28 mouse cellular contexts compared by ENCODE assay signal in genomic region chr16:88060936-88061335, GRCm38 (mm10).
"Had no signal": no experiment of that assay in that cellular context is flagged by ENCODE, and none has a peak within 500 bp of the region (broad histone marks: within the 10 kb centered on the region; RNA-seq: fewer than 3 reads in every experiment).

No protein-coding gene starts in this region.

- DNase-seq: gastrocnemius, adult 2 months; gastrocnemius, postnatal 10 days; gastrocnemius, postnatal 25 days; heart, adult 18-20 months; heart, postnatal 10 days; heart, postnatal 4 days; kidney, adult 18-20 months; kidney, adult 8-10 months; kidney, postnatal 10 days; kidney, postnatal 25 days; kidney, postnatal 4 days; liver; liver, embryonic 13.5 days had no signal

- H3K27me3 ChIP-seq: heart, embryonic 12.5 days; hindbrain, embryonic 12.5 days; intestine, embryonic 15.5 days; limb, embryonic 12.5 days; liver, embryonic 13.5 days; liver, embryonic 15.5 days had no signal

- H3K9ac ChIP-seq: heart, embryonic 12.5 days; hindbrain, embryonic 12.5 days; hindbrain, embryonic 14.5 days; intestine, embryonic 15.5 days; limb, embryonic 12.5 days; liver, embryonic 13.5 days; liver, embryonic 15.5 days had no signal

- H3K4me1 ChIP-seq: heart, embryonic 10.5 days; heart, embryonic 12.5 days; hindbrain, embryonic 10.5 days; hindbrain, embryonic 12.5 days; intestine, embryonic 15.5 days; limb, embryonic 12.5 days; liver, embryonic 13.5 days; liver, embryonic 15.5 days had no signal

- H3K4me3 ChIP-seq: gastrocnemius, adult 2 months; heart, embryonic 10.5 days; heart, embryonic 12.5 days; hindbrain, embryonic 10.5 days; hindbrain, embryonic 12.5 days; intestine, embryonic 15.5 days; layer of hippocampus, adult 2 months; left cerebral cortex, adult 2 months; limb, embryonic 10.5 days; limb, embryonic 12.5 days; liver, embryonic 13.5 days; liver, embryonic 15.5 days had no signal

- H3K27ac ChIP-seq: gastrocnemius, adult 2 months; heart, embryonic 10.5 days; hindbrain, embryonic 10.5 days; hindbrain, embryonic 12.5 days; hindbrain, embryonic 14.5 days; intestine, embryonic 15.5 days; layer of hippocampus, adult 2 months; left cerebral cortex, adult 2 months; limb, embryonic 10.5 days; limb, embryonic 12.5 days; liver, embryonic 13.5 days; liver, embryonic 15.5 days had no signal

- ATAC-seq: hindbrain, embryonic 16.5 days; inflammation-experienced regulatory T-cells, adult 6 months; intestine, embryonic 15.5 days; intestine, postnatal 0 days had no signal

- H3K36me3 ChIP-seq: heart, embryonic 10.5 days; heart, embryonic 12.5 days; hindbrain, embryonic 10.5 days; hindbrain, embryonic 12.5 days; intestine, embryonic 15.5 days; limb, embryonic 10.5 days; limb, embryonic 12.5 days; liver, embryonic 13.5 days; liver, embryonic 15.5 days had no signal

- H3K4me2 ChIP-seq: heart, embryonic 12.5 days; hindbrain, embryonic 12.5 days; hindbrain, embryonic 14.5 days; intestine, embryonic 15.5 days; limb, embryonic 12.5 days; liver, embryonic 11.5 days; liver, embryonic 13.5 days; liver, embryonic 15.5 days had no signal

- H3K9me3 ChIP-seq: heart, embryonic 10.5 days; heart, embryonic 12.5 days; hindbrain, embryonic 10.5 days; hindbrain, embryonic 12.5 days; intestine, embryonic 15.5 days; limb, embryonic 10.5 days; limb, embryonic 12.5 days; liver, embryonic 13.5 days; liver, embryonic 15.5 days had no signal
